Mouse (Mus musculus): ENCODE data around the gene Plekhh2. TPM values are rescaled to one million over a fixed set of nuclear protein-coding genes. Genes with fewer than 3 reads are reported as not detected.

Gene Plekhh2
- polyA plus RNA-seq, 1 experiment from 2014 or later = 1.2 TPM

- no peaks in the 10 kb centered on the region for H3K27me3 ChIP-seq (replicated peaks; ENCODE audit: control insufficient read depth, insufficient read depth, low read length)
- no peak overlapping the region for H3K4me3 ChIP-seq (ENCODE audit: low read length)
- 47% methylated on average over 8 of the region's 8 CpGs for WGBS
- no peaks in the 10 kb centered on the region for H3K4me1 ChIP-seq (ENCODE audit: control insufficient read depth, insufficient read depth, low read depth, low read length)
- ATAC-seq = no peak
- H3K36me3 ChIP-seq (ENCODE audit: control insufficient read depth, insufficient read depth, low read length) = peaks cover 2% of the 10 kb centered on the region; the same call in 1 of the 2 replicates
- H3K27ac ChIP-seq (ENCODE audit: low read depth, low read length) = no peak overlapping the region
- no peak overlapping the region for H3K9ac ChIP-seq (ENCODE audit: low read depth, low read length)
- H3K4me2 ChIP-seq (ENCODE audit: low read length) = no peak overlapping the region
- no peaks in the 10 kb centered on the region for H3K9me3 ChIP-seq (ENCODE audit: control insufficient read depth, low read length)
Observed at GRCm38 (mm10) chr17:84636328-84636727, 124.6 kb downstream of the Plekhh2 start.

DNA sequence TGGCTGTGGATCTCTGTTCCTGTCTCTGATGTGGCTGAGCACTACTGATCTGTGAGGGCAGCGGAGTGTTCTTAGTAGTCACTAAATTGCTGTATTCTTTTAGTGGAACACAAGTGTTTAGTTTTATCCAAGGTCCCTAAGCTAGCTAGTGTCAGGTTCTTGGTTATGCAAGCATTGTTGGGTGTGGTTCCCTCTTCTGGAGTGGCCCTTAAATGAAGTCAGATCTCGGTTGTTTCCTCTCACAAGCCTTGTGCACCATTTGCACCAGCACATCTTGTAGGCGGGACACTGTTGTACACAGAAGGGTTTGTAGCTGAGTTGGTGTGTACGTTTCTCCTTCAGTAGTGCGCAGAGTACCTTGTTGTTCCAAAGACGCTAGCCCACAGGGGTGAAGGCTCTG is 126.3 kb downstream of the Plekhh2 start:
- no peak overlapping the region for H3K27ac ChIP-seq (ENCODE audit: low read depth, low read length)
- no peak overlapping the region for H3K4me3 ChIP-seq (ENCODE audit: low read length)
- no peak for ATAC-seq
- H3K36me3 ChIP-seq (ENCODE audit: control insufficient read depth, insufficient read depth, low read length) = peaks cover 2% of the 10 kb centered on the region; the same call in 1 of the 2 replicates
- H3K9ac ChIP-seq (ENCODE audit: low read depth, low read length) = no peak overlapping the region
- no peak overlapping the region for H3K4me2 ChIP-seq (ENCODE audit: low read length)
- H3K27me3 ChIP-seq (replicated peaks; ENCODE audit: control insufficient read depth, insufficient read depth, low read length) = no peaks in the 10 kb centered on the region
- WGBS = 90% methylated on average over 6 of the region's 6 CpGs
- no peaks in the 10 kb centered on the region for H3K9me3 ChIP-seq (ENCODE audit: control insufficient read depth, low read length)
- H3K4me1 ChIP-seq (ENCODE audit: control insufficient read depth, insufficient read depth, low read depth, low read length) = no peaks in the 10 kb centered on the region

DNA sequence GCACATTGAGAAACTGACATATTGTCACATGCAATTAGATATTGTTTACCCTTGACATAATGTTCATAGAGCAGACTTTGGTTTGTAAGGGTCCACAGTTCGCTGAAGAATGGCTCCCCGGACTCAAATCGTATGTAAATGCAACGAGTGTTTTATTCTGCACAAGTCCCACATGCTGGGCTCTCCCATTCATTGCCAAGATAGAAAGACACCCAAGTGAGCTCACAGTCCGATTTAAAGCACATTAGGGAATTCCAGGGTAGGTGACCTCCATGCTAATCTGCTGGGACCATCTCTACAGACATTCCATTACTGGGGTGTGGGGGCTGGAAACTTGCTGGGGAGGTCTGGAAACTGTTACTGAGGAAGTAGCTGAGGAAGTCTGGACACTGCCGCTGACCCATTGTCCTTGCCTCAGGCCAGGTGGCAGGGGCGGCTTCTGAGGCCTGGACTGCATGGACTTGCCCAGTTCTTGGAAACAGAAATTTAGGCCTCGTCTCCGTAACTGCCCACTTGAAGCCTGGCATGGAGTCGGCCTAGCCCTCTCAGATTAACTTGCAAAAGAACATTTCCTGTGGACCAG is 128.2 kb downstream of the Plekhh2 start:
- Histone ChIP-seq H3K27me3 (replicated peaks; ENCODE audit: control insufficient read depth, insufficient read depth, low read length) (no peaks in the 10 kb centered on the region), H3K4me1 (ENCODE audit: control insufficient read depth, insufficient read depth, low read depth, low read length) (no peaks in the 10 kb centered on the region), H3K4me3 (ENCODE audit: low read length) (no peak overlapping the region), H3K4me2 (ENCODE audit: low read length) (no peak overlapping the region), H3K9me3 (ENCODE audit: control insufficient read depth, low read length) (no peaks in the 10 kb centered on the region), H3K9ac (ENCODE audit: low read depth, low read length) (no peak overlapping the region), H3K27ac (ENCODE audit: low read depth, low read length) (no peak overlapping the region), H3K36me3 (ENCODE audit: control insufficient read depth, insufficient read depth, low read length) (no peaks in the 10 kb centered on the region; the same call in 1 of the 2 replicates)
- 60% methylated on average over 10 of the region's 10 CpGs for WGBS
- no peak for ATAC-seq

GRCm38 (mm10) chr17:84641893-84642292 is 130.2 kb downstream of the Plekhh2 start:
- Histone ChIP-seq H3K4me3 (ENCODE audit: low read length) (no peak overlapping the region), H3K9me3 (ENCODE audit: control insufficient read depth, low read length) (no peaks in the 10 kb centered on the region), H3K27ac (ENCODE audit: low read depth, low read length) (no peak overlapping the region), H3K36me3 (ENCODE audit: control insufficient read depth, insufficient read depth, low read length) (no peaks in the 10 kb centered on the region; the same call in 1 of the 2 replicates), H3K4me2 (ENCODE audit: low read length) (no peak overlapping the region), H3K27me3 (replicated peaks; ENCODE audit: control insufficient read depth, insufficient read depth, low read length) (no peaks in the 10 kb centered on the region), H3K9ac (ENCODE audit: low read depth, low read length) (no peak overlapping the region), H3K4me1 (ENCODE audit: control insufficient read depth, insufficient read depth, low read depth, low read length) (no peaks in the 10 kb centered on the region)
- WGBS = 36% methylated on average over 3 of the region's 3 CpGs
- no peak for ATAC-seq

DNA sequence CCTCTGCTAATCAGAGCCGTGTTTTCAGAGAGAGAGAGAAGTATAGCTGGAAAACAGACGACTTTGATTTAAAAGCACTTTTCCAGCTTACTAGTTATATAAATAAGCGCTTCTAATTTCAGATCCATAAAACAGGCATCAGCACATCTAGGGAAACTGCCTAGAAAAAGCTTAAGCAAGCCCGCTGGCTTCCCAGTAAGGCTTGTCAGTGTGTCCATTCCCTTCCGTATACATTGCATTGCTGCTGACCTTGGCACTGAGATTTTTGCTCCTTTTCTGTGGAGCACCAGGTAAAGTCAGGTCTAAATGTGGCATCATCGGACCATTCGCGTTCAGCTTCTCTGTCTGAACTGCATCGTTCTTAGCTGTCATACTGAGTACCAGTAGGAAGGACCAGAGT is 130.6 kb downstream of the Plekhh2 start:
- H3K27me3 ChIP-seq (replicated peaks; ENCODE audit: control insufficient read depth, insufficient read depth, low read length) = no peaks in the 10 kb centered on the region
- no peak overlapping the region for H3K4me3 ChIP-seq (ENCODE audit: low read length)
- H3K4me1 ChIP-seq (ENCODE audit: control insufficient read depth, insufficient read depth, low read depth, low read length) = no peaks in the 10 kb centered on the region
- H3K9ac ChIP-seq (ENCODE audit: low read depth, low read length) = no peak overlapping the region
- 89% methylated on average over 9 of the region's 9 CpGs for WGBS
- no peak overlapping the region for H3K27ac ChIP-seq (ENCODE audit: low read depth, low read length)
- H3K9me3 ChIP-seq (ENCODE audit: control insufficient read depth, low read length) = no peaks in the 10 kb centered on the region
- ATAC-seq = no peak
- no peaks in the 10 kb centered on the region for H3K36me3 ChIP-seq (ENCODE audit: control insufficient read depth, insufficient read depth, low read length)
- no peak overlapping the region for H3K4me2 ChIP-seq (ENCODE audit: low read length)

DNA sequence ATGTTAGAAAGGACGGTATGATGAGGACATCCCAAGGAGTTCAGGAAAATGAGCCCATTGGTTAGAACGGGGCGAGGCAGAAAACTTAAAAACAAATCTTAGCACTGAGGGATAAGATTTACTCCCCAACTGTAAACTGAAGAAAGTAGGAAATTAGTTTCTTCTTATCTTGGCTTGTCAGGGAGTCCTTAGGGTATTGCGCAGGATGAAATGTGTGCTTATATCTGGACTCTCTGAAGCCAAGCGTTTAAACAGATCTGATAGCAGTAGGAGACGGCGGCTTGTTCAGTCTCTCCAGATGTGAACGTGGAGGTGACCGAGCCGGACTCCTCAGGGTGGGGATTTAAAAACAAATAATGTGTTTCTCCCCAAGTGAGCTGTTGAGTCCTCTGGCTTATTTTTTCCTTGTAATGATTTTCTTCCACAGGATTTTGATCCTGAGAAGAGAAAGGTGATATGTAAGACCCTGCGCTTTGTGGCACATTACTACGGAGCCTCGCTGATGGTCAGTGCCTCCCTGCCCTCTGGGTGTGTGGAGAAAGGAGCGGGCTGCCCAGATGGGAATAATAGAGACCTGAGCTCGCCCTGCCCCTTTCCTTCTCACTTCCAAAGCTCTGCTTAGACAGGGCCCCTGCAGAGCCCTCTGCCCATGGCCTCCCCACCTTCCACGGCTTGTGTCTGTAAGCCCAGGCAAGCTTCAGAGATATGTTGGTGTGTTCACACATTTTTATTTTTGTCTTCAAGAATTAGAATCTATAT is 132.8 kb downstream of the Plekhh2 start:
- ATAC-seq = no peak
- no peaks in the 10 kb centered on the region for H3K27me3 ChIP-seq (replicated peaks; ENCODE audit: control insufficient read depth, insufficient read depth, low read length)
- no peaks in the 10 kb centered on the region for H3K36me3 ChIP-seq (ENCODE audit: control insufficient read depth, insufficient read depth, low read length)
- H3K4me2 ChIP-seq (ENCODE audit: low read length) = no peak overlapping the region
- WGBS = 67% methylated on average over 16 of the region's 16 CpGs
- H3K9me3 ChIP-seq (ENCODE audit: control insufficient read depth, low read length) = no peaks in the 10 kb centered on the region
- H3K9ac ChIP-seq (ENCODE audit: low read depth, low read length) = no peak overlapping the region
- no peaks in the 10 kb centered on the region for H3K4me1 ChIP-seq (ENCODE audit: control insufficient read depth, insufficient read depth, low read depth, low read length)
- H3K4me3 ChIP-seq (ENCODE audit: low read length) = no peak overlapping the region
- H3K27ac ChIP-seq (ENCODE audit: low read depth, low read length) = no peak overlapping the region

- ATAC-seq = no peak
- Histone ChIP-seq H3K27me3 (replicated peaks; ENCODE audit: control insufficient read depth, insufficient read depth, low read length) (no peaks in the 10 kb centered on the region), H3K4me2 (ENCODE audit: low read length) (no peak overlapping the region), H3K9ac (ENCODE audit: low read depth, low read length) (no peak overlapping the region), H3K9me3 (ENCODE audit: control insufficient read depth, low read length) (no peaks in the 10 kb centered on the region), H3K4me3 (ENCODE audit: low read length) (no peak overlapping the region), H3K4me1 (ENCODE audit: control insufficient read depth, insufficient read depth, low read depth, low read length) (no peaks in the 10 kb centered on the region), H3K36me3 (ENCODE audit: control insufficient read depth, insufficient read depth, low read length) (no peaks in the 10 kb centered on the region), H3K27ac (ENCODE audit: low read depth, low read length) (no peak overlapping the region)
- 38% methylated on average over 9 of the region's 9 CpGs for WGBS
Observed at GRCm38 (mm10) chr17:84645119-84645518, 133.4 kb downstream of the Plekhh2 start.

- WGBS = 21% methylated on average over 5 of the region's 7 CpGs
- ATAC-seq = no peak
- no peaks in the 10 kb centered on the region for H3K36me3 ChIP-seq (ENCODE audit: control insufficient read depth, insufficient read depth, low read length)
- H3K4me1 ChIP-seq (ENCODE audit: control insufficient read depth, insufficient read depth, low read depth, low read length) = no peaks in the 10 kb centered on the region
- no peak overlapping the region for H3K27ac ChIP-seq (ENCODE audit: low read depth, low read length)
- H3K4me2 ChIP-seq (ENCODE audit: low read length) = no peak overlapping the region
- no peak overlapping the region for H3K9ac ChIP-seq (ENCODE audit: low read depth, low read length)
- H3K27me3 ChIP-seq (replicated peaks; ENCODE audit: control insufficient read depth, insufficient read depth, low read length) = no peaks in the 10 kb centered on the region
- H3K4me3 ChIP-seq (ENCODE audit: low read length) = no peak overlapping the region
- no peaks in the 10 kb centered on the region for H3K9me3 ChIP-seq (ENCODE audit: control insufficient read depth, low read length)
Observed at GRCm38 (mm10) chr17:84645894-84646293, 134.2 kb downstream of the Plekhh2 start.

DNA sequence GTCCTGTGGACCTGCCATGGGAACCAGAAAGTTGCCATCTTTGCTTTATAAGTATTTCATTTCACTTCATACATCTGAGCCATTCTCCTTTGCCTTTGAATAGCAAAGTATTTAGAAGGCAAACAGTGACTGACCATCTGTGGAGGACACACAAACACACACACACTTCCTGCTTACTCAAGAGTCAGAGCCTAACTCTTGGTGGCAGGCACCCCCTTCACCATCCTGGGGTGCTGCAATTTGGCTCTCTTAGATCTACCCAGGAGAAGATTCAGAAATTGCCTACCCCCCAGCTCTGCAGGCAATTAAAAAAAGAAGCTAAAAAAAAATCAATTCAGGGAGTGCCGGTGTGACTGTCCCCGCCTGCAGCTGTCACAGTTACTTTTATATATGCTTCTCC is 134.8 kb downstream of the Plekhh2 start:
- no peak overlapping the region for H3K4me3 ChIP-seq (ENCODE audit: low read length)
- H3K9me3 ChIP-seq (ENCODE audit: control insufficient read depth, low read length) = no peaks in the 10 kb centered on the region
- no peak overlapping the region for H3K27ac ChIP-seq (ENCODE audit: low read depth, low read length)
- ATAC-seq = no peak
- H3K27me3 ChIP-seq (replicated peaks; ENCODE audit: control insufficient read depth, insufficient read depth, low read length) = no peaks in the 10 kb centered on the region
- H3K9ac ChIP-seq (ENCODE audit: low read depth, low read length) = no peak overlapping the region
- WGBS = 61% methylated on average over 2 of the region's 2 CpGs
- H3K36me3 ChIP-seq (ENCODE audit: control insufficient read depth, insufficient read depth, low read length) = no peaks in the 10 kb centered on the region
- H3K4me1 ChIP-seq (ENCODE audit: control insufficient read depth, insufficient read depth, low read depth, low read length) = no peaks in the 10 kb centered on the region
- H3K4me2 ChIP-seq (ENCODE audit: low read length) = no peak overlapping the region

All from hindbrain, embryonic 16.5 days (tissue).